Mouse (Mus musculus) midbrain, embryonic 15.5 days (tissue): Measurements from ENCODE around the gene S100a5. TPM values are rescaled to one million over a fixed set of nuclear protein-coding genes. Genes with fewer than 3 reads are reported as not detected.

Source experiments
- ATAC-seq: fragments of 200-750 bp; cut with Nextera tagmentation; replicated peaks from 2 replicates; pipeline ENCODE4 v1.8.0; 2017; ENCODE audit warnings: moderate TSS enrichment
- H3K27ac ChIP-seq: fragments of 300-500 bp; sonication (generic); 2 replicates; pipeline ENCODE4 v1.5.1; 2015; ENCODE audit warnings: mild to moderate bottlenecking, inconsistent platforms
- H3K27me3 ChIP-seq: fragments of 300-500 bp; sonication (generic); replicated peaks from 2 replicates; pipeline ENCODE4 v1.6.1; 2015; ENCODE audit warnings: inconsistent platforms
- H3K36me3 ChIP-seq: fragments of 300-500 bp; sonication (generic); replicated peaks from 2 replicates; pipeline ENCODE4 v1.6.1; 2015; ENCODE audit warnings: inconsistent platforms
- H3K4me1 ChIP-seq: fragments of 300-500 bp; sonication (generic); 2 replicates; pipeline ENCODE4 v1.6.1; 2015; ENCODE audit warnings: inconsistent platforms
- H3K4me2 ChIP-seq: fragments of 300-500 bp; sonication (generic); 2 replicates; pipeline ENCODE4 v1.6.1; 2015; ENCODE audit warnings: inconsistent platforms, mild to moderate bottlenecking, moderate library complexity
- H3K4me3 ChIP-seq: fragments of 300-500 bp; sonication (generic); 2 replicates; pipeline ENCODE4 v1.5.1; 2015; ENCODE audit warnings: mild to moderate bottlenecking, inconsistent platforms
- H3K9ac ChIP-seq: fragments of 300-500 bp; sonication (generic); 2 replicates; pipeline ENCODE4 v1.6.1; 2015; ENCODE audit warnings: mild to moderate bottlenecking, inconsistent platforms
- H3K9me3 ChIP-seq: fragments of 300-500 bp; sonication (generic); 2 replicates; pipeline ENCODE4 v1.6.1; 2016; ENCODE audit warnings: inconsistent platforms
- whole genome bisulfite sequencing: fragments of 180-500 bp; shearing (Covaris S2); methylation state at CpG from one replicate; pipeline ENCODE4 v1.1.7; 2015; ENCODE audit warnings: mixed read lengths; 5-methylcytosine and 5-hydroxymethylcytosine counted together
- polyA plus RNA-seq: library from polyadenylated mRNA; unstranded; fragments of >200 nt; fragmentation: Nextera tagmentation; extraction: Ambion mirVana; gene quantifications from 2 replicates; pipeline ENCODE4 v1.2.1, GENCODE M21; 2015

S100a5 gene
- polyA plus RNA-seq, 1 experiment from 2014 or later: not detected

GRCm38 (mm10) chr3:90638511-90639275, 30.4 kb downstream of the S100a5 start:
- H3K27me3 ChIP-seq: no peaks in the 10 kb centered on the region
- 77% methylated on average over 1 of the region's 1 CpGs for WGBS
- no peaks in the 10 kb centered on the region for H3K36me3 ChIP-seq
- no peaks in the 10 kb centered on the region for H3K4me1 ChIP-seq
- H3K27ac ChIP-seq: no peak overlapping the region
- no peaks in the 10 kb centered on the region for H3K9me3 ChIP-seq
- H3K9ac ChIP-seq: no peak overlapping the region
- no peak overlapping the region for H3K4me2 ChIP-seq
- ATAC-seq: no peak
- no peak overlapping the region for H3K4me3 ChIP-seq

GRCm38 (mm10) chr3:90639511-90640154, 31.3 kb downstream of the S100a5 start:
- Histone ChIP-seq H3K36me3 (no peaks in the 10 kb centered on the region), H3K4me1 (no peaks in the 10 kb centered on the region), H3K4me2 (no peak overlapping the region), H3K9ac (no peak overlapping the region), H3K27me3 (no peaks in the 10 kb centered on the region), H3K9me3 (no peaks in the 10 kb centered on the region), H3K4me3 (no peak overlapping the region), H3K27ac (no peak overlapping the region)
- 53% methylated on average over 7 of the region's 7 CpGs for WGBS
- ATAC-seq: no peak

DNA sequence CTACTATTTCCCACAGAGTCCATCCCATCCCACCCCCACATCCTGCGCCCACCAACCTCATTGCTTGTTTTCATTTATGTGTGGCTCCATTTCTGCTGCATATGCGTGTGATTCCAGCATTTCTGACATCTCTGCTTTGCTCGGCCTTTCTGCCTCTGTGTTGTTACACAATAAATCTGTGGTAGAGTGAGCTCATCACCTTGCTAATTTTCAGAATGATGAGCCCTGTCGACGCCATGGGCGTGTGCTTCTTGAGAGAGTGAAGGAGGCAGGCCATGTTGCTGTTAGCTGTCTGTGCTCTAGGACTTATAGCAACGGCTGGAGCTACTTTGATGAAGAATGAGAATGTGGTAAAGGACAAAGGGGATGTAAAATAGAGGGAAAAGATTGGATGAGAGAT, 32.7 kb downstream of the S100a5 start:
- Histone ChIP-seq H3K4me1 (no peaks in the 10 kb centered on the region), H3K27ac (no peak overlapping the region), H3K27me3 (no peaks in the 10 kb centered on the region), H3K36me3 (no peaks in the 10 kb centered on the region), H3K9ac (no peak overlapping the region), H3K4me2 (no peak overlapping the region), H3K4me3 (no peak overlapping the region), H3K9me3 (no peaks in the 10 kb centered on the region)
- no peak for ATAC-seq
- 89% methylated on average over 7 of the region's 7 CpGs for WGBS

- H3K36me3 ChIP-seq: no peaks in the 10 kb centered on the region
- H3K9ac ChIP-seq: no peak overlapping the region
- no peak overlapping the region for H3K4me2 ChIP-seq
- H3K27ac ChIP-seq: no peak overlapping the region
- WGBS: 52% methylated on average over 3 of the region's 3 CpGs
- H3K4me1 ChIP-seq: no peaks in the 10 kb centered on the region
- no peaks in the 10 kb centered on the region for H3K9me3 ChIP-seq
- no peak for ATAC-seq
- no peaks in the 10 kb centered on the region for H3K27me3 ChIP-seq
- no peak overlapping the region for H3K4me3 ChIP-seq
These were observed 35.9 kb downstream of the S100a5 start for GRCm38 (mm10) chr3:90644220-90644619.

- H3K27ac ChIP-seq: no peak overlapping the region
- 81% methylated on average over 1 of the region's 1 CpGs for WGBS
- ATAC-seq: no peak
- H3K9ac ChIP-seq: no peak overlapping the region
- no peak overlapping the region for H3K4me3 ChIP-seq
- H3K27me3 ChIP-seq: no peaks in the 10 kb centered on the region
- H3K9me3 ChIP-seq: no peaks in the 10 kb centered on the region
- H3K4me1 ChIP-seq: no peaks in the 10 kb centered on the region
- H3K36me3 ChIP-seq: no peaks in the 10 kb centered on the region
- no peak overlapping the region for H3K4me2 ChIP-seq
These were observed 39.0 kb downstream of the S100a5 start for GRCm38 (mm10) chr3:90647291-90647690.

- Histone ChIP-seq H3K27ac (no peak overlapping the region), H3K4me1 (no peaks in the 10 kb centered on the region), H3K27me3 (no peaks in the 10 kb centered on the region), H3K4me2 (no peak overlapping the region), H3K4me3 (no peak overlapping the region), H3K9me3 (no peaks in the 10 kb centered on the region), H3K9ac (no peak overlapping the region), H3K36me3 (no peaks in the 10 kb centered on the region)
- ATAC-seq: no peak
These were observed 40.7 kb downstream of the S100a5 start for GRCm38 (mm10) chr3:90648981-90649380.

DNA sequence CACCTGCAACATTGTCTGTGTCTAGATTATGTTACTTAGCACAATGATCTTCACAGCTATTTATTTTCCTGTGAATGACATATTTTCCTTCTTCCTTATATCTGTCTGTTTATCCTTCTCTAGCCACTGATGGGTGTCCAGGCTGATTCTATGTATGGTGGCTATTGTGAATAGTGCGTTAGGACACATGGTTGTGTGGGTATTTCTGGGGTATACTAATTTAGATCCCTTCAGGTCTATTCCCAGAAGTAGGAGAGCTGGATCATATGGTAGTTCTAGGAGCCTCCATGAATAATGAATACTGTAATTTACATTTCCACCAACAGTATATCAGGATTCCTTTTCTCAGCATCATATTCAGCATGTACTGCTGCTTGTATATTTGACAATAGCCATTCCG, 41.5 kb downstream of the S100a5 start:
- no peaks in the 10 kb centered on the region for H3K27me3 ChIP-seq
- no peak overlapping the region for H3K4me2 ChIP-seq
- H3K27ac ChIP-seq: no peak overlapping the region
- H3K36me3 ChIP-seq: no peaks in the 10 kb centered on the region
- no peak for ATAC-seq
- no peaks in the 10 kb centered on the region for H3K4me1 ChIP-seq
- WGBS: 94% methylated on average over 2 of the region's 2 CpGs
- H3K9me3 ChIP-seq: no peaks in the 10 kb centered on the region
- no peak overlapping the region for H3K4me3 ChIP-seq
- no peak overlapping the region for H3K9ac ChIP-seq

GRCm38 (mm10) chr3:90652878-90653508, 44.7 kb downstream of the S100a5 start:
- no peaks in the 10 kb centered on the region for H3K36me3 ChIP-seq
- no peak overlapping the region for H3K9ac ChIP-seq
- H3K27ac ChIP-seq: no peak overlapping the region
- WGBS: 38% methylated on average over 5 of the region's 5 CpGs
- peak; percentile 92 for ATAC-seq
- no peak overlapping the region for H3K4me2 ChIP-seq
- H3K4me1 ChIP-seq: no peaks in the 10 kb centered on the region
- H3K27me3 ChIP-seq: no peaks in the 10 kb centered on the region
- H3K9me3 ChIP-seq: no peaks in the 10 kb centered on the region
- no peak overlapping the region for H3K4me3 ChIP-seq

DNA sequence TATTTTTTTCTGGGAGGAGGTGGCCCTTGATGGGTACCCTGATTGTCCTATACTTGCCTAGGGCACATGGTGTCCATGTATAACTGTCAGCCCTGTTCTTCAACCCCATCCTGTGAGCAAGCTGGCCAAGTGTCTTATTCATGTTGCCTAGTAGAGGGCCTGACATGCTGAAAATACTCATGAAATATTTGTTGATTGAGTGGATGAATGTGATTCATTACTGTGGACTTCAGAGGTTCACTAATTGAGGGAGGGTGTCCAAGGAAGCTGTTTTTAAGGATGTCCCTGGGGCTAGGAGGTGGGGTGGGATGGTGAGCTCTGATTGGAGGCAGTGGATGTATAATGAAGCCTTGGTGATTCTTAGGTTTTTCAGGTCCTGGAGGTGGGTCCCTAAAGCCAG, 45.4 kb downstream of the S100a5 start, which contains the start of gene S100a7a:
Gene S100a7a, plus strand, starts transcription at position 301 of the 400 bp plus-strand sequence.
- Histone ChIP-seq H3K9ac (no peak within 1 kb of the TSS), H3K27ac (no peak within 1 kb of the TSS), H3K27me3 (no peaks in the 10 kb centered on the region), H3K4me1 (no peaks in the 10 kb centered on the region), H3K36me3 (no peaks in the 10 kb centered on the region), H3K4me2 (no peak within 1 kb of the TSS), H3K9me3 (no peaks in the 10 kb centered on the region), H3K4me3 (no peak within 1 kb of the TSS)
- no peak for ATAC-seq

GRCm38 (mm10) chr3:90657405-90657804, 49.1 kb downstream of the S100a5 start:
- H3K4me3 ChIP-seq: no peak overlapping the region
- no peak overlapping the region for H3K27ac ChIP-seq
- WGBS: 83% methylated on average over 4 of the region's 4 CpGs
- H3K4me1 ChIP-seq: no peaks in the 10 kb centered on the region
- ATAC-seq: no peak
- H3K9me3 ChIP-seq: no peaks in the 10 kb centered on the region
- no peaks in the 10 kb centered on the region for H3K36me3 ChIP-seq
- no peak overlapping the region for H3K4me2 ChIP-seq
- H3K27me3 ChIP-seq: no peaks in the 10 kb centered on the region
- H3K9ac ChIP-seq: no peak overlapping the region

DNA sequence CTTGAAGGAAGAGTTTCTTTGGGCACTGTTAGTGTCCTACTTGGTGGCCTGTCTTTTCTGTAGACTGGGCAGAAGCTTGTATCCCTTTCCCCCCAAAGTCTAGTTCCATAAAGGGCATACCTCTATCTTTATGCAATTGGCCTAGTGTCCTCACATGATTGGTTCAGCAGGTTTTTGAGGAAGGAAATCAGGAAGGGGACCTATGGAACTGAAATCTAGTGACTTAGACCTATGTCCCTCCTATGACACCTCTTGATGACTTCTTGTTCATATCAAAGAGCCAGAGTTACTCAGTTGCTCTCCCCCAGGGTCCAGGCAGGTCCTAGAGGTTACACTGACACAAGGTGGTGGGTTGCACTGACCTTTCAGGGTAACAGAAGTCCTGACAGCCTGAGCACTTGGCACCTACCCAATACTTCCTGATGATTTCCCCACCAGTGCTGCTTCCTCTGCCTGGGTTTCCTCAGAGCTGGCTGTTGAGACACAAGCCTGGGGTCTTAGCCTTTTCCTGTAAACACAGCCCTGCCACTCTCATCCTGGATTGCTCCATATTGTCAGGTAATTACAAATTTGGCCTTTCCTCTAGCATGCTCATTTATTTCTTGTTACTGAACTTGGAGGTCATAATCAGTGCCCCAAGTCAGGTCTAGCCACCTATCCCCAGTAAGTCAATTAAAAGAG, 51.2 kb downstream of the S100a5 start:
- no peaks in the 10 kb centered on the region for H3K36me3 ChIP-seq
- H3K4me2 ChIP-seq: no peak overlapping the region
- no peaks in the 10 kb centered on the region for H3K4me1 ChIP-seq
- no peaks in the 10 kb centered on the region for H3K27me3 ChIP-seq
- no peak for ATAC-seq
- no peak overlapping the region for H3K9ac ChIP-seq
- no peak overlapping the region for H3K27ac ChIP-seq
- H3K4me3 ChIP-seq: no peak overlapping the region
- no peaks in the 10 kb centered on the region for H3K9me3 ChIP-seq
